Mouse (Mus musculus) midbrain, embryonic 16.5 days (tissue): ENCODE data around the gene Rpl10. TPM values are rescaled to one million over a fixed set of nuclear protein-coding genes. Genes with fewer than 3 reads are reported as not detected.
A peak's percentile ranks its signal among the peaks of the same experiment; 100 is the strongest.

Experiments used
- ATAC-seq: fragments of 200-750 bp; cut with Nextera tagmentation; 2 replicates; pipeline ENCODE4 v1.8.0; 2017; ENCODE audit warnings: moderate TSS enrichment
- H3K27ac ChIP-seq: fragments of 300-500 bp; sonication (generic); 2 replicates; pipeline ENCODE4 v1.5.1; 2014; ENCODE audit warnings: mild to moderate bottlenecking, low read length, mixed read lengths
- H3K27me3 ChIP-seq: fragments of 300-500 bp; sonication (generic); 2 replicates; pipeline ENCODE4 v1.6.1; 2014; ENCODE audit warnings: low read depth, low read length, mixed read lengths; ENCODE audit not compliant: control insufficient read depth, insufficient read depth
- H3K36me3 ChIP-seq: fragments of 300-500 bp; sonication (generic); 2 replicates; pipeline ENCODE4 v1.6.1; 2014; ENCODE audit warnings: mild to moderate bottlenecking, low read length, moderate library complexity, mixed read lengths; ENCODE audit not compliant: control insufficient read depth, insufficient read depth
- H3K4me1 ChIP-seq: fragments of 300-500 bp; sonication (generic); 2 replicates; pipeline ENCODE4 v1.6.1; 2014; ENCODE audit warnings: mild to moderate bottlenecking, low read length, mixed read lengths; ENCODE audit not compliant: control insufficient read depth, insufficient read depth
- H3K4me2 ChIP-seq: fragments of 300-500 bp; sonication (generic); 2 replicates; pipeline ENCODE4 v1.6.1; 2014; ENCODE audit warnings: mild to moderate bottlenecking, low read length, mixed read lengths
- H3K4me3 ChIP-seq: fragments of 300-500 bp; sonication (generic); 2 replicates; pipeline ENCODE4 v1.5.1; 2014; ENCODE audit warnings: low read depth, mild to moderate bottlenecking, low read length, moderate library complexity, mixed read lengths
- H3K9ac ChIP-seq: fragments of 300-500 bp; sonication (generic); 2 replicates; pipeline ENCODE4 v1.6.1; 2014; ENCODE audit warnings: low read depth, low read length, mixed read lengths
- H3K9me3 ChIP-seq: fragments of 300-500 bp; sonication (generic); replicated peaks from 2 replicates; pipeline ENCODE4 v1.6.1; 2014; ENCODE audit warnings: mild to moderate bottlenecking, low read length, mixed read lengths; ENCODE audit not compliant: control insufficient read depth, poor library complexity, severe bottlenecking
- WGBS: fragments of 180-500 bp; shearing (Covaris S2); extraction: QIAGEN DNeasy Blood & Tissue Kit; methylation state at CpG from one replicate; pipeline ENCODE4 v1.1.7; 2014; 5-methylcytosine and 5-hydroxymethylcytosine counted together
- polyA plus RNA-seq: library from polyadenylated mRNA; unstranded; fragments of >200 nt; fragmentation: Nextera tagmentation; extraction: Ambion mirVana; gene quantifications from 2 replicates; pipeline ENCODE4 v1.2.1, GENCODE M21; 2015

Rpl10 gene
- polyA plus RNA-seq: 454 and 460 TPM in 2 replicates

DNA sequence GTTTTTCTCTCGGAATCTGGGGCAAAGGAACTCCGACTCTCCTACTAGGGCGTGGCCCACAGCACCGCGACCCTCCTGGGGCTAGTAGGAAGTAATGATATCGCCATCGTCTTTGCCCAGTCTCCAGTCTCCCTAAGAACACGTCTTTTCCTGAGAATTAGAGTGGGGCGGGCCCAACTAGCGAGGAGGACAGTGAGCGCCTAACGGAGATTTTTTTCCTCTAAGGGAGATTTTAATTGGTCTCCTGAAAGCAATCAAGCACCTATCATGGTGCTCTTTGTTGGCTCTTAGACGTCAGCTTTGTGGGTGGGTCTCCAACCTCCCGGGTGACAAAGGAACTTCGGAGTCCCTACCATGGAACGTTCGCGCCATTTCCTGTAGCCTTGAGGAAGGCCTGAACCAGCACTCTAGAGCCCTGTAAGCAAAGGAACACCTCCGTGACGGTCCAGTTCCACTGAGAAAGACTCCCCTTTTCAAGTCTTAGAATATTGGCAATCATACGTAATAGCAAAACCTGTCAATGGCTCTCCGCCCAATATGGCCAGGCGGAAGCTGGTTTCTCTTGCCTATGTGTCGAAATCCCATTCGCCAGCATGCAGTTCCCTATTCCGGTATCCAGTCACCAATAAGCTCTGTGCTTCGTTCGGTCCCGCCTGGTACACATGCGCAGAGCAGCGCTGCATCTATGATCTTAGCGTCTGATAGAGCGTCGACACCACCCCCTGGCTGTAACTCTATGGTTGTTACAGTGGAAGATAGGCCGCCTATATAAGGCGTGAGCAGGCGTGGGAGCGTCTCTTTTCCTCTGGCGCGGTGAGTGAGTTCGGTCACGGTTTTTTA is at the start of gene Rpl10:
Gene Rpl10, plus strand, starts transcription at position 751 of the 840 bp plus-strand sequence.
- H3K36me3 ChIP-seq: 0 out of 2 replicates have a peak, but pooled peaks cover 3% of the 10 kb centered on the region
- H3K27ac ChIP-seq: peak within 1 kb of the TSS; percentile 96
- peak within 1 kb of the TSS; percentile 50 for H3K4me3 ChIP-seq
- peak within 1 kb of the TSS; percentile 69 for H3K9ac ChIP-seq
- no peaks in the 10 kb centered on the region for H3K9me3 ChIP-seq
- 16% methylated on average over 41 of the region's 42 CpGs for WGBS
- peaks cover 7% of the 10 kb centered on the region for H3K4me1 ChIP-seq
- peak within 1 kb of the TSS; percentile 59 for H3K4me2 ChIP-seq
- ATAC-seq: peak; percentile 96
- no peaks in the 10 kb centered on the region for H3K27me3 ChIP-seq

- H3K4me1 ChIP-seq: no peaks in the 10 kb centered on the region
- peaks cover 23% of the 10 kb centered on the region for H3K36me3 ChIP-seq
- no peak overlapping the region for H3K4me2 ChIP-seq
- no peak overlapping the region for H3K4me3 ChIP-seq
- no peaks in the 10 kb centered on the region for H3K9me3 ChIP-seq
- H3K9ac ChIP-seq: no peak overlapping the region
- 56% methylated on average over 1 of the region's 1 CpGs for WGBS
- no peak for ATAC-seq
- no peak overlapping the region for H3K27ac ChIP-seq
- no peaks in the 10 kb centered on the region for H3K27me3 ChIP-seq
These were observed 40.6 kb upstream of the Rpl10 start for GRCm38 (mm10) chrX:74230038-74230437.

DNA sequence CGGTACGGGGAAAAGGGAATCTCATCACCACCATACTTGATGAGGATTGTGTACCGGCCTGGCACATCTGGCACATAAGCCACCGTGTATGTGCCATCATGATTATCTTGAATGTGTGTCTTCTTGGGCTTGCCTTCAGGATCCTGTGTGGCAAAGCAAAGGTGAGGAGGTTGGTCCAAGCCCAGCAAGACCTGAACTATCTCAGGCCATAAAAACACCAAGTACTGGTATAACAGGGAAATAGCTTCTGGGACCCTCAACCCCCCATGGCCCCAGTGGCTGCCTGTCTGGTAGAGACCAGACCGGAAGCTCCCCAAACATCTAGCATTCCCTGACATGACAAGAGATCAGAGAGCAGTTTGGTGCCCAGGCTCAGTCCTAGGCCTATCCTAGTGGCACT is 37.4 kb upstream of the Rpl10 start:
- Histone ChIP-seq H3K4me3 (no peak overlapping the region), H3K9ac (no peak overlapping the region), H3K4me1 (no peaks in the 10 kb centered on the region), H3K27ac (no peak overlapping the region), H3K4me2 (no peak overlapping the region), H3K9me3 (no peaks in the 10 kb centered on the region), H3K36me3 (peaks cover 21% of the 10 kb centered on the region), H3K27me3 (no peaks in the 10 kb centered on the region)
- WGBS: 95% methylated on average over 5 of the region's 5 CpGs
- no peak for ATAC-seq

GRCm38 (mm10) chrX:74240332-74240731 is 30.3 kb upstream of the Rpl10 start:
- H3K9ac ChIP-seq: no peak overlapping the region
- no peak overlapping the region for H3K4me2 ChIP-seq
- peaks cover 13% of the 10 kb centered on the region for H3K4me1 ChIP-seq
- no peak overlapping the region for H3K27ac ChIP-seq
- no peaks in the 10 kb centered on the region for H3K27me3 ChIP-seq
- ATAC-seq: no peak
- H3K9me3 ChIP-seq: no peaks in the 10 kb centered on the region
- H3K36me3 ChIP-seq: peaks cover 26% of the 10 kb centered on the region
- 99% methylated on average over 4 of the region's 4 CpGs for WGBS
- no peak overlapping the region for H3K4me3 ChIP-seq

DNA sequence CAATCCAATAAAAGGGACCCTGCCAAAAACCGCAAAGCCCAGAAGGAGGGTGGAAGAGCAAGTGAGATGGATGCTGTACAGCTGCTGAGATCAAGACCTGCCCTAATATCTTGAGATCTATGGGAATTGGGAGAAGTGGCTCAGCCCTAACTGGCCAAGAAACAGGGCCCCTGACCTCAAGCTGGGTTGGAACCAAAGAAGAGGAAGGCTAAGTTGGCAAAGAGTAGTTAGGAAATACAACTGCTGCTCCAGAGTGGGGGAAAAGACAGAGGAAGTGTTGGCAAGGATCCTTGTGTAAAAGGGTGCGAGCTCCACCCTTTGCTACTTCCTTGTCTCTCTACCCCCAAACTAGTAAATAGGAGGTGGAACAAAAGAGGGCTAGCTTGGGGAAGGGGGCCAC is 27.2 kb upstream of the Rpl10 start:
- peaks cover 14% of the 10 kb centered on the region for H3K36me3 ChIP-seq

GRCm38 (mm10) chrX:74243807-74244206 is 26.8 kb upstream of the Rpl10 start:
- Histone ChIP-seq H3K36me3 (peaks cover 14% of the 10 kb centered on the region), H3K9ac (peak overlapping the region; percentile 85), H3K27me3 (no peaks in the 10 kb centered on the region), H3K4me1 (peaks cover 13% of the 10 kb centered on the region), H3K9me3 (no peaks in the 10 kb centered on the region), H3K27ac (0 out of 2 replicates have a peak overlapping the region, but pooled peaks have one; percentile 17), H3K4me3 (peak overlapping the region; percentile 58), H3K4me2 (peak overlapping the region; percentile 70)
- WGBS: 69% methylated on average over 3 of the region's 3 CpGs
- no peak for ATAC-seq

More for the DNA sequence above, 27.2 kb upstream of the Rpl10 start:
- Histone ChIP-seq H3K4me2 (peak overlapping the region; percentile 70), H3K27ac (no peak overlapping the region), H3K9me3 (no peaks in the 10 kb centered on the region), H3K27me3 (no peaks in the 10 kb centered on the region), H3K4me1 (peaks cover 13% of the 10 kb centered on the region), H3K9ac (no peak overlapping the region), H3K4me3 (peak overlapping the region; percentile 58)
- no peak for ATAC-seq
- WGBS: 82% methylated on average over 2 of the region's 2 CpGs

DNA sequence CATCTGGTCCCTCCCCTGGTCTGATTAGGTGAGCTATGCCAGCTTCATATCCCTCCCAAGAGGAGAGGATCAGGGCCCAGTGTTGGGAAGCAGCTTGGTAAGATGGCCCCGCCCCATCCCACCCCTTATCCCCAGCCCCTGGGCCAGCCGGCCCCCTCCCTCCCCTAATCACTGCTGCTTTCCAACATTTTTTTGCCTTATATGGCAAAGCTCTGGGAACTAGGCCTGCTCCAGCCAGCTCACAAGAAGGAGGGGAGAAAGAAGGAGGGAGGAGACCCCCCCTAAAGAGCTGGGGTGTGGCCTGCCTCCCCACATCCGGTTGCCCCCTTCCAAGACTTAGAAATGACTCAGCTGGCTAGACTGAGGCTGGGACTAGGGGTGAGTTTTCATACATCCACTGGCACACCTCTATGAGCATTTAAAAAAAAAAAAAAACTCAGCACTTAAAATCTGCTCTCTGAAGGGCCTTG is 26.0 kb upstream of the Rpl10 start:
- Histone ChIP-seq H3K27ac (peak overlapping the region; percentile 86), H3K9ac (peak overlapping the region; percentile 85), H3K9me3 (no peaks in the 10 kb centered on the region), H3K27me3 (no peaks in the 10 kb centered on the region), H3K4me1 (peaks cover 18% of the 10 kb centered on the region), H3K4me2 (peak overlapping the region; percentile 70), H3K4me3 (peak overlapping the region; percentile 58), H3K36me3 (peaks cover 11% of the 10 kb centered on the region)
- ATAC-seq: peak; percentile 37
- 31% methylated on average over 3 of the region's 3 CpGs for WGBS

- H3K4me1 ChIP-seq: peaks cover 18% of the 10 kb centered on the region
- peak overlapping the region; percentile 85 for H3K9ac ChIP-seq
- no peak for ATAC-seq
- 33% methylated on average over 1 of the region's 1 CpGs for WGBS
- peak overlapping the region; percentile 70 for H3K4me2 ChIP-seq
- peaks cover 7% of the 10 kb centered on the region for H3K36me3 ChIP-seq
- H3K27me3 ChIP-seq: no peaks in the 10 kb centered on the region
- no peaks in the 10 kb centered on the region for H3K9me3 ChIP-seq
- peak overlapping the region; percentile 86 for H3K27ac ChIP-seq
- peak overlapping the region; percentile 58 for H3K4me3 ChIP-seq
These were observed 25.5 kb upstream of the Rpl10 start for GRCm38 (mm10) chrX:74245107-74245506.

DNA sequence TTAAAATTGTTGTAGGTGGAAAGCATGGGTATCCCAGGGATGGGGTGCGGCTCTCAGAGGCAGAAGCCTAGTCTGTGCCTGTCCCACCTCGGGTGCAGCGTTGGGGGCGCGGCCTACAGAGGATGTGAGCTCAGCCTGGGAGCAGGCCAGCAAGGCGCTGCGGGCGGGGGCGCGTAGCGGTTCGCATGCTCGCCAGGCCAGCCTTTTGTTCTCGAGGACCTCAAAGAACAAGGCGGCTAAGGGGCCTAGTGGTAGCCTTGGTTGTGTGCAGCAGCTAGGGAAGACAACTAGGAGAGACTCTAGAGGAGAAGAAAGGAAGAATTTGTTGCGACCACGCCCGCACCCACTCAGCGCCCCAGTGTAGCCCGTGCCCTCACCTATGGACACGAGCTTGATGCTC is 24.9 kb upstream of the Rpl10 start:
- H3K9ac ChIP-seq: peak overlapping the region; percentile 85
- H3K4me3 ChIP-seq: peak overlapping the region; percentile 58
- H3K27me3 ChIP-seq: no peaks in the 10 kb centered on the region
- H3K36me3 ChIP-seq: peaks cover 3% of the 10 kb centered on the region
- peak; percentile 59 for ATAC-seq
- peak overlapping the region; percentile 86 for H3K27ac ChIP-seq
- 23% methylated on average over 21 of the region's 21 CpGs for WGBS
- peaks cover 18% of the 10 kb centered on the region for H3K4me1 ChIP-seq
- H3K4me2 ChIP-seq: peak overlapping the region; percentile 70
- no peaks in the 10 kb centered on the region for H3K9me3 ChIP-seq
